Mouse (Mus musculus): Measurements from ENCODE around the gene Rcan1.
"Not testable (repeated sequence)": the region's sequence is repeated elsewhere in the genome, so short reads cannot be mapped to it uniquely, and the experiment has no call there.

The Rcan1 gene

DNA sequence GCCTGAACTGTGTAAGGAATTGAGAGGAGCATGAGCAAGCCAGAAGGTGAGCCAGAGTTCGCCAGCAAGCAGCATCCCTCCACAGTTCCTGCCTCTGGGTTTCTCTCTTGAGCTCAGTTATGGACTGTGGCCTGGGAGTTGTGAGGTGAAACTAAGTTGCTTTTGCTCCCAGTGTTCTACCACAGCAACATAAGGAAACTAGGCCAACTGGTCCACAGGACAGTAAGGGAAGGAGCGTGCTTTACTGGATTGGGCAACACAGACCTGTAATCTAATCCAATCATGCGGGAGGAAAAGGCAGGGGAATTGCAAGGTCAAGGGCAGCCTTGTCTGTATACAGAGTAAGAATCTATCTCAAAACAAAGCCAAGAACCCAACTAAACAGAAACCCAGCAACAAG, 37.5 kb downstream of the Rcan1 start:
- DNase-seq (ENCODE audit: low spot score) = no peak

DNA sequence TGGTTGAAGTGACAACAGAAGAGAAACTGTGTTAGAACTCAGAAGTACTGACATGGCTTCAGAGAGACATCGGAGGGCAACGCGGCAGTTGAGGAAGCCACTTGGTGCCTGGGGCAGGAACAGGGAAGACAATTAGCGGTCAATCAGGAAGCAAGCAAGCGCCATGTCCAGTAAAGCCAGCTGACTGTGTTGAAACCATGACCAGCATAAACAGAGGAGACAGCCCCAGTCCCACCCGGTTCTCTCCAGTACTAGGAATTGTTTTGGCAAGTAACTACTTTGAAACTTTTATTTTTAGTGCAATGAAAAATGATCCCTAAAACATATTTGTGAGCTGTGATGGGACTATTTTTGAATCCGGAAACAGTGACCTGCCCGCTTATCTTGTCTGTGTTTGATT, 39.9 kb downstream of the Rcan1 start:
- no peak for DNase-seq (ENCODE audit: low spot score)

DNA sequence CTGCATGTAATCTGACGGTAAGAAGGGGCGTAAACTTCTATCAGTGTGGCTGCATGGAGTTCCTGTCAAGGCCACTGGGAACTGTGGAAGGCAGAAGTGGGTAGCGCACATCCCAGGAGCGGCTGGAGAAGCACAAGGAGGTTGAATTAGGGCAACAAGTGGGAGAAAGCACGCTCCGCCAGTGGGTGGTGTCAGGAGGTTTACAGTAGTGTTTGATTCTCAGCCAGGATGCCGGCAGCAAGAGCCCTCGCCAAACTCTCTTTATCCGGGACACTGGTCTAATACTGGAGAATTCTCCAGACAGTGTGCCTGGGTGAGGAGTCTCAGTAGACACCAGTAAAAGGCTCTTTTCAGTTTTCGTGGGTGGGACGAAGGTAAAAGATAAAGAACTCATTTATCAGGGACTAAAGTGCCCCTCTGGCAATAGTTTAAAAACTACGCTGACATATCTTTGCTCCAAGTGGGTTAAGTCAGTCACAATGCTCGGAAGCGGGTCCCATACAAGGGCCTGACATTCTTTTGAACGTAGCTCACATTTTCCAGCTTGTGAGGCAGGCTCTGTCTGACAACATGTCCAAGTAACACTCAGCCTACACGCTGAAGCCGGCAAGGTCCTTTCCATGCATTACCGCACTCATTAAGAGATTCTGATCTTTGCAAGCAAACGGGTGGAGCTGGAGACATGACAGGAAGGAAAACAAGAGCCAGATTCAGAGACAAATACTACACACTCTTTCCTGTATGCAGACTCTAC, 42.3 kb downstream of the Rcan1 start:
- DNase-seq (ENCODE audit: low spot score) = no peak

DNA sequence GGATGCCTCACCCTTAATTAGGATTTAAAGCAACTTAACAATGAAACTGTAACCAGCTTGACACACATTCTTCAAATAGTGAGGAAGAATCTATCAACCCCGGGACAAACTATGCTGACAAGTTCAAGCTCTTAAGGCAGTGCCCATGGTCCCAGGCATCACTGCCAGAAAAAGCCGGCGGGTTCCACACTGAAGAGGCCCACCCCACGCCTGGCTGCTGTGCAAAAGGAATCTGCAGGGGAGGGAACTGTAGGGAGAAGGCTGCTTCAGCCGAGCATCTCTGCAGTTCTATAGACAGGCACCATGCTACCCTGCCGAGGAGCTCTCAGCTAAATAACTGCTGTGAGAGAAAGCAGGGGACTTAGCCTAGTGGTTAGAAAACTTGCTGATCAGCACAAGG, 44.0 kb downstream of the Rcan1 start:
- no peak for DNase-seq (ENCODE audit: low spot score)

DNA sequence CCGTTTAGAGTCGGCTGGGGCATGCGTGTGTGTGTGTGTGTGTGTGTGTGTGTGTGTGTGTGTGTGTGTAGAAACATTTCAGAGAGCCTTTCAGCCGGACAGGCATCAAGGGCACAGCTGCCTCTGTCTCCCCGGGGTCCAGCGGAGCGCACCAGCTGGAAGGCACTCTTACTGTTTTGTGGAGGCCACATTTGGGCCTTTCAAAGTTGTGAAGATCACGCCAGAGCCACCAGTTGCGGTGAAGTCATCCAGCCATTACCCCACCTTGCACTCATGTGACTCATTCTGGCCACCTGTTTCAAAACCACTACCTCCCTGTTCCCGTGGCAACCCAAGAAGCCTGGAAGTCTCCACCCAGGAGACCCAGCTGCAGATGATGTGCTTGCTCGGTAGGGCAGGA, 44.8 kb downstream of the Rcan1 start:
- DNase-seq (ENCODE audit: low spot score) = no peak

DNA sequence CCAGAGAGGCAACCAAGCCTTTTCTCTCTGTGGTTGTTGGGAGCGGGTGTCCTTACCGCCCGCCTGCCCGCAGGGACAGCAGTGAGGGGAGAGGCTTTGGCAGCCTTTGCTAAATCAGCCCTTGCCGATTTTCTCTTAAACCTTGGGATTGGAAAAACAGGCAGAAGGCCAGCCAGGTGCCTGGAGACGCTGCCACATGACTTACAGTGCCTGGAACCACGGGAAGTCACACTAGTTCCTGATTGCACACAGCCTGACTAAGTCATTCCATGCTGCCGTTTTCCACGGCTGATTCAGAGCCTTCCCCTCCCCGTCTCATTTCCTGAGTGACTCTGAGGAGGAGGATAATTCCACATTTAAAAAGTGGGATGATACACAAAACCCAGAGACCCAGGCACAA, 47.3 kb downstream of the Rcan1 start:
- DNase-seq (ENCODE audit: low spot score) = no peak

DNA sequence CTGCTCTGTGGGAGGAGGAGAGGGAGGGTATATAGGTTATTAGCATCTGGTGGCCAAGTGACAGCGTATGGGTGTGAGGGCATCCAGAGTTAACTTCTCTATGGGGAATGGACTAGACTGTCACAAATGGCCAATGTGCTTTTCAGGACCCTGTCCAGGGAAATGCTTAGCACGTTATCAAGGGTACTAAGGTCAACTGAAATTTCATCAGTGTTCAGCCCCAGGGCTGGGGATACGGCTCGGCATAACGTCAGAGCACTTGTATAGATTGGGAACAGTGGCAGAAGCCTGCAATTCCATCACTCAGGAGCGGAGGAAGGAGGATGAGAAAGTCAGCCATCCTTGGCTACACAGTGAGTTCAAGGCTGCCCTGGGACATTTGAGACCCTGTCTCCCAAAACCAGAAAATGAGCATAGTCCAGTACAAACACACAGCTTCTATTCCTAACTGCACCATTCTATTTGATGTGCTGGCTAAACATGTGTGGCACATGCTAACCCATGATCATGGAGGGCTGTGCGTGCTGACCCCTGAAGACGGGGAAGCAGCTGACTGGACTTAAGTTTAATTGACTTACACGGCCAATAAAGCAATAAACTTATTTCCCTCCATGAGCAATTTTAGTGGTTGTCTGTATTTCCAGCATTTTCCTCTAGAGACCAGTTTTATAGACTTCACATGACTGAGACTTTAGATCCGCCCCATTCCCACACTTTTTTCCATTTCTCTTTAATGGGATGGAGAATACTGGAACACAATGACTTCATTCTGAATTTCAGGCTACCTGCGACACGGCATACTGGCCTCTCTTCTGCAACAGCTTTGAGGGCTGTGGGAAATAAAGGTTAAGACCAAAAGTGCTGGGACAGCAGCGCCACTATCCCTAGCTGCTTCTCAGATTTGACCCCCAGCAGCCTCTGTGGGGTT, 48.0 kb downstream of the Rcan1 start:
- no peak for DNase-seq (ENCODE audit: low spot score)

DNA sequence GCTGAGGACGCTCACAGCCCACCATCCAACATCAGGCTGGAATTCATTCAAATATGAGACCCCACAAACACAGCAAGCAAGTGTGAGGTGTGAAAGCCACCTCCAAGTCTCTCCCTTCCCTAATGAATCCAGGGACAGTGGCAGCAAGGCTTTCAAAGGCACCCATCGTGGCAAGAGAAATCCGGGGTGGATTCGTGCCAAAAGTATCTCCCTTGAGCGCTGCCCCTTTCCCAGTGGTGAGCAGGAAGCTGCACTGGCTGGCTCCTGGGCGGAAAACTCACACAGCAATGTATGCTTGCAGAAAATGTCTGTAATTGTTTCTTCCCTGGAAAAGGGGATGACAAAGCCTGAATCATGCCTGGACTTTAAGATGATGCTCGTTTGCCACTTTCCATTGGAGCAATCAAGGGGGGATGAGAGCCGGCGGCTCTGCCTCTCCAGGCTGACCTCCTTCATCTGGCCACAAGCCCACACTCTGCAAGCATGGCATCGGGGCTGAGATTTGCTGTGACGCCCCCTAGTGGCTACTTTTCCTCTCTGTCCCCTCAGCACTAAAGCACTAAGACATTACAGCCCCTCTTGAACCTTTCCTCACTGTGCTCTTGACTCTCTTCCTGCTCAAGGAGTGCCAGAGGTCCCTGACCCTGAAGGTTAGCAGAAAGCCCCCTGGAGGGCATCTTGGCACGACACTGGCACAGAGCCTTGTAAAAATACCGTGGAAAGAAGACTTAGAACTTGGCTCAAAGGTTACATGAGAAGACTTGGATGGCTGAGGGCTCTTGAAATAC, 49.3 kb downstream of the Rcan1 start:
- DNase-seq (ENCODE audit: low spot score) = no peak

DNA sequence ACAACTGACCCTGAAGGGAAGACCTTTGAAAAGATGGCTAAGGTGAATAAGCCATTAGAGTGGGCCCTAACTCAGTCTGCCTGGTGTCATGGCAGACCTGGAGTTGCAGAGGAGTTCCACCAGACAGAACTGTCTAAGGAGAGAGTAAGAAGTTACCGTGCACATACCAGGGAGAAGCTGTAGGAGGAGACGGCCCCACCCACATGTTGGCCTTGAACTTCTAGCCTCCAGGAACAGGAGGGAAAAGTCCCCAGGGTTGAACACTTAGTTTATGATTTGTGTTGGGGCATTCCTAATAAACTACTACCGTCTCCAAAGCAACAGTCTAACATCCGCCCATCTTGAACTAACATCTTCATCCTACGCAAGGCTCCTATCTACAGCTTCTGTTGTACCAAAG, 50.0 kb downstream of the Rcan1 start:
- DNase-seq (ENCODE audit: low spot score) = no peak

DNA sequence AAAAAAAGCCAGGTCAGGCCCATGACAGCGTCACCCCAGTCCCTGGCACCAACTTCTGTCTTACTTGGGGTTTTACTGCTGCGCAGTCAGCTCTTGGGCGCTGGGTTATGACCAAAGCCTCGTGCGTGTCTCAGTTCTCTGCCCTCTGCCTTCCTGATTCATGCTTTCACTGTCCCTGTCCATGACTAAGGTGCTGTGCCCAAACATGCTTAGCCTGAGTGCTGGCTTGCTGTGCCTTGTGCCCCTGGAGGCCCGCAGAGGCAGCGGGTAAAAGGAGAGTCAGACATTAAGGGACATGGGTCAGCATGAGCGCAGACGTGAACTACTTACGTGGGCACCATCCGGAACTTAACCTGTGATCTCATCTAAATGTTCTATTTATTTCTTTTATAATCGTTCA, 51.6 kb downstream of the Rcan1 start:
- no peak for DNase-seq (ENCODE audit: low spot score)

DNA sequence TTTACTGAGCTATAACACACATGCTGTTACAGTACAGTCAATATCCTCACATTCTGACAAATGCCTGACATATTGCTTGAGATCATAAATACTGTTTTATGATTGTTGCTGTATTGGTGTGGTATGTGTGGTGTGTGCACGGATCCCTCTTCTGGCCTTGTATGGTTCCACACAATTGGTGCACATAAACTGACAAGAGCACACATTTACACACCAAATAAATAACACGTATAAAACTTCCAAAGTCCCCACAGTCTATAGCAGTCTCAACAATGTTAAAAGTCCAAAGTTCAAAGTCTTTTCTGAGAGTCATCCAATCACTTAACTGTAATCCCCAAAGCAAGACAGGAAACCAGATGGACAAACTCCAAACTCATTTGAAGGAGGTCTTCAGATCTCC, 53.4 kb downstream of the Rcan1 start:
- no peak for DNase-seq (ENCODE audit: low spot score)

DNA sequence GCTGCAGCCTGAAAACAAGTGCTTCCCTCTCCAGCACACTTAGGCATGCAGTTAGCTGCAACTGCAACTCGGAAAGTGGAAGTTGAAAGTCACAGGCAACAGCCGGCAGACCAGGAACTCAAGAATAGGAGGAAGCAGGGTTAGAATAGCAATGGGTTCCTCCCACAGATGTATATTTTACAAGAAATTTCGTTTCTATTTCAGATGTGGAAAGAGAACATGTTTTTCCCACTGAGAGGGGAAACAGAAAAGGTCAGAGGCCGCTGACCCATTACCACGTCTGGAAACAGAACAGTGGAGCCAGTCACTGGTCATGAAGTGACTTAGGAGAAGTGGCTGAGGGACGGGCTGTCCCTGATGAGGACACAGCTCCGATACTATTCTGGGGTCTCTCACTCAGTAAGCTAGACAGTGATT, 55.0 kb downstream of the Rcan1 start:
- no peak for DNase-seq (ENCODE audit: low spot score)

DNA sequence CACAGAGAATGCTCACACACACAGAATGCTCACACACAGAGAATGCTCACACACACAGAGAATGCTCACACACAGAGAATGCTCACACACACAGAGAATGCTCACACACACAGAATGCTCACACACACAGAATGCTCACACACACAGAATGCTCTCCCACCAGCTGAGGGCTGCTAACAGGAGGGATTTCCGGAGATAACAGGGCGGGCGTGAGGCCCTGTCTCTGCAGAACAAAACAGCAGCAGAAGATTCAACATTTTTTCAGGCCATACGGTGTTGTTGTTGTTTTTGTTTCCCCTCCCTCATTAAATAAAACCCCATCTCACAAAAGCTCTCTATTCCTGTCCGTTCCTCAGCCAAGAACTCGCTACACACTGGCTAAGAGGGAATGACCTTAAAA, 55.6 kb downstream of the Rcan1 start:
- not testable (repeated sequence) for DNase-seq (ENCODE audit: low spot score)

DNA sequence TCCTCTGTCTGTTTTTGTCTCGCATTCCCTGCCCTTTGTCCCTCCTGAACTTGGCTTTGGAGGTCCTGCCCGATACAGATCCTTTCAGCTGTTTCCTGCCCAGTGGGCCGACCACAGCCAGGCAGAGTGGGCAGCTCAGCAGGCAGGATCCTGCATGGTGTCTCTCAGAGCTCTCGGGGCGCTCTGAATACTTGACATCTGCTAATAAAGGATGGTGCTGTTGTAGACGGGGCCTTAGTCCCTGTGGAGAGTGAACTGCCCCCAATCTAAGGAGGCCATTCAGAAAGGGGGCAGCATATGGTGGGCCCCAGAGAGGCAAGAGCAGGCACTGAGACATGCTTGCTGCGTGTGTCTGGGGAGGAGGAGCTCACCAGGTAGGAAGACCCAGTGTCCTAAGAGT, 57.8 kb downstream of the Rcan1 start:
- DNase-seq (ENCODE audit: low spot score) = no peak

DNA sequence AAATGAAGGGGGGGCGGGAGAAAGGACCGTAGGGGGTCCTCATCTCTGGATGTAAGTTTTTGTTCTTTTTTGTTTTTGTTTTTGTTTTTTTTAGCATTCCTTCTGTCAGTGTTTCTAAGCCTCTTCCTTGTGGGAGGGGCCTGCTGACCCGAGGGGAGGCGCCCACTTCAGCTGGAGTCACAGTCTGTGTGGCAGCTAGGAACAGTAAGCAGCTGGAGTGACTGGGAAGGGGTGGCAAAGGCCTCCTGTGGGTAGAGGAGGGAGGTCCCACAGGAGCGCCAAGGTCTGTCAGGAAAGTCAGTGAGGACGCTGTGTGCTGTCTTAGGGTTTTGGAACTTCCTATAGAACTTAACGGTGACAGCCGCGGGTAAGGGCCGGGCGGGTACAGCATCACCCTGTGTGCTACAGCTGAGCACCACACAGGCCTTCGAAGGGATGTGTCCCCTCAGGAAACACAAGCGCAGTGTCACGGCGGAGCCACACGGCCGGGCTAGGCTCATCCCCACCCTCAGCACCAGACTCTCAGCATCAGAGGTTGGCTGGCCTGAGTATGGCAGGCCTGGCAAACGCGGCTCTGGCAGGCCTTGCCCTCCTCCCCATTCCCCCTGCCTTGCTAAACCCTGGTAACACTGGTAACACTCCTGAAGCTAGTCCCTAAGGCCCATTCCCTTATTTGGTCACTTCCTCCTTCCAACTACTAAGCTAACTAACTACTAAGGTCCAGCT, 58.5 kb downstream of the Rcan1 start:
- DNase-seq (ENCODE audit: low spot score) = no peak

DNA sequence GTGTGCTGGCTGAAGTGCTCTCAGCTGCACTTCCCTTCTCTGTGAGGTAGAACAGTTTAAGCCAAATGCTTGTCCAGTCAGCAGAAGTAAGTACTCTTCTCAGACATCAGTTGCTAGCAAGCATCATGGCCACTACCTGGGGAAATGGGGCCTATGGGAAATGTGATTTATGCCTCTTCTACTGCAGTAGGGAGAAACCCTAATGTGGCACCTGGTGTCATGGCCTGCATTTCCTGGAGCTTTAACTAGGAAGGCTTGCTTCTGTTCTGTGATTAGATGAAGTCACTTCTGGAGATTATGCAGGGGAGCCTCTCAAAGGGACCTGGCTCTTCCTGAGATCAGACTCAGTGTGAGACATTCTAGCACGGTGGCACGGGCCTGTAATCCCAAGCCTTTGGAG, 60.3 kb downstream of the Rcan1 start:
- DNase-seq (ENCODE audit: low spot score) = no peak

DNA sequence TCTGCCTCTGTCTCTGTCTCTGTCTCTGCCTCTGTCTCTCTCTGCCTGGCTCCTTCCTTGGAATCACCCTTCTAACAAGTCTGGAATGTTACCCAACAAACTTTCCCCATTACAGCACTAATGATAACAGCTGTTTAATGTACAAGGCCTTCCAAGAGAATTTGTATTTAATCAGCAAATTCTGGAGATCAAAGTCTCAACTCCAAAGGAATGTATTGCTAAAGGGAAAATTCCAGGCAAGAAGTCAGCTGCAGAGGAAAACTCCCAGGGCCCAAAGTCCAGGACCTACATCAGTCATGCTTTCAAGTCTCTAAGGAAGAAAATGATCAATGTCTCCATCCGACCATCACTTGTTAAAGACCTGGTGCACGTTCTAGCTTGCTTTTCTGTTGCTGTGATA, 62.8 kb downstream of the Rcan1 start:
- no peak for DNase-seq (ENCODE audit: low spot score)

DNA sequence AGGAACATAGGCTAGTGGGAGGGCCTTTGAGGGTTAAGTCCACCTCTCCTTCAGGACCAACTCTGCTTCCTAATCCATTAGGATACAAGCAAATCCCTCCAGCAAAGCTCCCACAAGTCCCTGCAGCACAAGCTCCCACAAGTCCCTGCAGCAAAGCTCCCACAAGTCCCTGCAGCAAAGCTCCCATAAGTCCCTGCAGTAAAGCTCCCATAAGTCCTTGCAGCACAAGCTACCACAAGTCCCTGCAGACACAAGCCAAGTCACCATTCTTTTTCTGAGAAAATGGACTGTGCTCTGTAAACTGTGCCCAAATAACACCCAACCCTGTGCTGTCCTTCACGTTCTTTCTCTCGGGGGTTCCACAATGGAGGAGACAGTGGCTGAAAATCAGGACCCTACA, 66.5 kb downstream of the Rcan1 start:
- DNase-seq (ENCODE audit: low spot score) = no peak

DNA sequence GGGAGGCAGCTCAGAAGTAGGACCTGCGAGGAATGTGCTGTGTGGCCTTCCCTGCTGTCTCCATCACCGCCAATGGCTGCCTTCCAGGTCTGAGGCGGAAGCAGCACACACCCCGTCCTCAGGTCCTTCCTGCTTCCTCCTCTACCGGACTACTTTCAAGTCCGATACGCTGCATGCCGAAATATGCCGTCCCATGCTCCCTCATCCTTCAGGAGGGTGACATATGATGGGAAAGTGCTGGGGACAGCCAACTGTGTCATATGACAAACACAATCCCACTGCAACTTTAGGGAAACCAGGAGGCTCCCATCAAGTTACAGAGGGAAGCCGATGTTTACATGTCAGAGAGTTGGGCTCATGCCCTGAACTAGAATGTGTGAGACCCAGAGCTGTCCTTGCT, 67.6 kb downstream of the Rcan1 start:
- no peak for DNase-seq (ENCODE audit: low spot score)

DNA sequence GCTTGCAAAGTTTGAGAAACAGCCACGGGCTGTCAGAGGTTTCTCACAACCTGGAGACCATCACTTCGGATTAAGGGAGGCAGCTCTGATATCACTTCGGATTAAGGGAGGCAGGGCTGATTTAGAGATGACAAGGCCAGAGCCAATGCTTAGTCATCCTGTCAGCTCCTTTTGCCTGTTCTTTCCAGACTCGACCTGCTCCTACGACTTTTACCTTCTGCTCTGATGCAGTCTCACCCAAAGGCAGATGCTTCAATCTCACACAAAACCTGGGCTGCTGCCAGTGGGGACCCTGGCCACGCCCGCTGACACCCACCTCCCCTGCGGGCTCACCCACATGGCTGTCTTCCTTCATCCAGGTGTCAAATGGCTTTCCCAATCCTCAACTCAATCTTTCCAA, 68.5 kb downstream of the Rcan1 start:
- DNase-seq (ENCODE audit: low spot score) = no peak

DNA sequence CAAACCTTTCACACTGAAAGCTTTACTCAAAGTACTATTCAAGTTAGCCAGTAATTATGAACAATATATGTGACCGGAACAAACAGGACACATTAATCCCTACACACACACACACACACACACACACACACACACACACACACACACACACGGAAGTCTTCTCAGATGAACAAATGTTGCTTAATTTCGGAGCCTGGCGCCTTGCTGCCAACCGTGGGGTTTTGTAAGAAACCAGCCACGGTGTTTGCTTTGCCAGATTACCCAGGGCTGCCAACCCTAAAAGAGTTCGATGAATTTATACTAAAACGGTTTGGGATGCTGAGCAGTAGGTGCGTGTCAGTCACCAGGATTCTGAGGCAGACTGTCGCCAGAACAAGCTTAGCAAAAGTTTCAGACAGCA, 69.5 kb downstream of the Rcan1 start:
- no peak for DNase-seq (ENCODE audit: low spot score)
